Mouse (Mus musculus): Measurements from ENCODE around the gene Prr36.

DNA sequence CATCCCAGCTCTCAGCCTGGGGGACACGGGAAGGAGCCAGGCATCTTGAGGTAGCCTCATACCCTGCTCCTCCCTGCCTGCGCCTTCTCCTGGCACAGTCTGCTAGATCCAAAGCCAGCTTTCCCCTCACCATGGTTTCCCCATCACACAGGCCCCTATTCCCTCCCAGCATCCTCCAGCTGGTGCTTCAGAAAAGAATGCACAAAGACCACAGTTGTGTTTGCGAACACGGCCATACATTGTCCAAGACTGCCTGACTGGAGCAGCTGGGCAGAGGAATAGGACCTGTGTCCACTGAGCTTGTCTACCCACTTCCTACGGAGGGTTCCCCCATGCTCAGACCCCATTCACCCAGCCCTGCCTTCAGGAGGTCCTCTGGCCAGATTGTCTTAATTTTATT is 25.0 kb downstream of the Prr36 start:
- TF ChIP-seq POLR2A (IDR thresholded peaks at IDR 0.05; ENCODE audit: control insufficient read depth, low read depth, low read length), result no peak
- TF ChIP-seq CTCF (IDR thresholded peaks at IDR 0.05; ENCODE audit: control insufficient read depth, insufficient read depth, insufficient replicate concordance, low read depth, low read length), result no peak

Data from testis, adult 2 months (tissue).